Mouse (Mus musculus) embryo, embryonic 11 days (tissue): ENCODE measurements around the gene Tnfsf15.

Source experiments
- DNase-seq: peaks from one replicate; pipeline ENCODE4 v3.0.0-alpha.2; 2015

The Tnfsf15 gene

GRCm38 (mm10) chr4:63742101-63742500 lies 2.8 kb downstream of the Tnfsf15 start:
- DNase-seq = peak; percentile 20

GRCm38 (mm10) chr4:63740761-63741160 lies 4.2 kb downstream of the Tnfsf15 start:
- no peak for DNase-seq

- no peak for DNase-seq
These were observed 4.9 kb downstream of the Tnfsf15 start for GRCm38 (mm10) chr4:63740001-63740400.

GRCm38 (mm10) chr4:63739524-63739923 lies 5.4 kb downstream of the Tnfsf15 start:
- DNase-seq = no peak

- no peak for DNase-seq
These were observed 6.4 kb downstream of the Tnfsf15 start for GRCm38 (mm10) chr4:63738364-63738997.

- no peak for DNase-seq
These were observed 13.6 kb downstream of the Tnfsf15 start for GRCm38 (mm10) chr4:63731299-63731698.

- DNase-seq = no peak
These were observed 18.2 kb downstream of the Tnfsf15 start for GRCm38 (mm10) chr4:63726727-63727126.

- DNase-seq = no peak
These were observed 18.9 kb downstream of the Tnfsf15 start for GRCm38 (mm10) chr4:63725981-63726380.

- DNase-seq = no peak
These were observed 26.8 kb downstream of the Tnfsf15 start for GRCm38 (mm10) chr4:63717922-63718643.

- no peak for DNase-seq
These were observed 33.0 kb downstream of the Tnfsf15 start for GRCm38 (mm10) chr4:63711886-63712285.

- peak; percentile 37 for DNase-seq
These were observed 34.3 kb downstream of the Tnfsf15 start for GRCm38 (mm10) chr4:63710431-63711220.

- DNase-seq = no peak
These were observed 38.5 kb downstream of the Tnfsf15 start for GRCm38 (mm10) chr4:63706279-63706971.

- no peak for DNase-seq
These were observed 40.7 kb downstream of the Tnfsf15 start for GRCm38 (mm10) chr4:63704232-63704631.

GRCm38 (mm10) chr4:63703686-63704085 lies 41.2 kb downstream of the Tnfsf15 start:
- DNase-seq = no peak

- no peak for DNase-seq
These were observed 42.8 kb downstream of the Tnfsf15 start for GRCm38 (mm10) chr4:63702006-63702704.

GRCm38 (mm10) chr4:63699749-63700148 lies 45.2 kb downstream of the Tnfsf15 start:
- no peak for DNase-seq

GRCm38 (mm10) chr4:63696921-63697320 lies 48.0 kb downstream of the Tnfsf15 start:
- DNase-seq = no peak

- DNase-seq = no peak
These were observed 52.6 kb downstream of the Tnfsf15 start for GRCm38 (mm10) chr4:63692351-63692750.

- no peak for DNase-seq
These were observed 57.5 kb downstream of the Tnfsf15 start for GRCm38 (mm10) chr4:63687429-63687828.

- peak; percentile 53 for DNase-seq
These were observed 58.8 kb downstream of the Tnfsf15 start for GRCm38 (mm10) chr4:63686157-63686556.

GRCm38 (mm10) chr4:63685253-63685525 lies 59.7 kb downstream of the Tnfsf15 start:
- DNase-seq = no peak

- no peak for DNase-seq
These were observed 60.3 kb downstream of the Tnfsf15 start for GRCm38 (mm10) chr4:63684412-63685252.
